Mouse (Mus musculus): ENCODE measurements at regions not wholly inside any gene's neighbourhood (a gene's known extent, or its start where the extent isn't known, plus 50 kb on each side); places are given as distances from the start of the nearest gene placed in this dataset.

DNA sequence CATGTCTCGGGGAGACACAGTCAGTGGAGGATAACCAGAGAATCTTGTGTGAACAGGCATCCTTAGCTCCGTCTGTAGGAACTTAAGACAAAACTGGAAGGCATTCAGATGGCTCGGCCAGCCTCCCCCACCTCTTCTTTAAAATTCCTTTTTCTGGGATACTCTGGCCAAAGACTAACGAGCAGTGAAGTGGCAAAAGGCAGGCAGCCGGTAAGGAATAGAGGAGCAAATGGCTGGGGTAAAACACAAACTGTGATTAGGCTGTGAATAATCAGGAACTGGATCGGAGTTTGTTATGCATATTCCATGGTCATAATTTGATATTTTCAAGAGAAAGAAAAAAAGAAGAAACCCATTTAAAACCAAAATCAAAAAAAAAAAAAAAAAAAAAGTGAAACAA is 287.8 kb upstream of the Vrk2 start:
- no peak for ATAC-seq (ENCODE audit: low TSS enrichment)
